Mouse (Mus musculus) fat pad, adult 2 months (tissue): Measurements from ENCODE around the gene Il1f6.
"Not testable (repeated sequence)": the region's sequence is repeated elsewhere in the genome, so short reads cannot be mapped to it uniquely, and the experiment has no call there.

Experiments used
- DNase-seq: peaks from one replicate; pipeline ENCODE4 v3.0.0-alpha.2; 2011; ENCODE audit warnings: low read depth, low spot score; ENCODE audit errors: extremely low read depth

Gene Il1f6

DNA sequence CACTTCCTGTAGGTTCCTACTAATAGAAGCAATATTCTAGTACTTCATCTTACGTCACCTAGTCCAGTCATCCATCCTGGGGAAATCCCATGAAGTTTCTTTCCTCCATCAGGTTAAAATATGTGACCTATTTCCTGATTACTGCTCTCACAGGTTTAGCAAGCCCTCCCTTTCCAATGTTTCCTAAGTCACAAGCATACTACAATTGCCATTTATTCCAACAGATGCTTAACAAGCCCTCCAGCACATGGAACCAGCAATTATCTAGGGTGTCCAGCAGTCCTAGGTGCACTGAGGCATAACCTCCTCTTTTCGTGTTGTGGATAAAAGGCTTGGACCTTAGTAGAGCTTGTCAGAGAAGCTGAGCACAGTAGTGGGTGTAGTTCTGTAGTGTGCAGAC lies at the start of gene Il1f6:
Gene Il1f6, plus strand, starts transcription at position 301 of the 400 bp plus-strand sequence.
- DNase-seq, result no peak

DNA sequence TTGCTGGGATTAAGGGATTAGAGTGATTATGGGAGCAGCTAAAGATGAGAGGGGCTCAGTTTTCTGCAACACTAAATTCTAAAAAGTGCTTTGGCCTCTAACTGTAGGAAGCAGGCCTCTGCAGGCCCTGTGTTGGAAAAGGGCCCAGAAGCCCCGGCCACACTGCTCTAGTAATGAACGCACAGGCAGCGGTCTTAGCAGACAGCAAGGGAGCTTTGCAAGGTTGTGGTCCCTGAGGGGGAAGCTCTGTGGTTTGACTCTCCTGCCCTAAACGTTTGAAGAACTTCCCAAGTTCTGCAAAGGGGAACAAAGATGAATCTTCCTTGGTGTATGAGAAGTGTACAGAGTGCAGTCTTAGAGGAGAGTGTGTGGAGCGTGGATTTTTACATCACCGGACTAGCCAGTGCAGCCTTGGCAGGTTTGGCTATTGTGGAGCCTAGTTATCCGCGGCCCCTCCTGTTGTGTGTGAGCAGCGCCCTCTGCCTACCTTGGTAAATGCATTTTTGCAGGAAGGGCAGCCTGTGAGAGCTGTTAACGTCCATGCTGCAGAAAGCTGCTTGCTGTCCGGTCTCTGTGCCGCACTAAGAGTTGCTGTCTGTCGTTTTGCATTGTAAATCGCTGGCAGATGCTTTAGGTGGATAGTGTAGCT lies 33.4 kb upstream of the Il1f6 start:
- DNase-seq, result not testable (repeated sequence)

DNA sequence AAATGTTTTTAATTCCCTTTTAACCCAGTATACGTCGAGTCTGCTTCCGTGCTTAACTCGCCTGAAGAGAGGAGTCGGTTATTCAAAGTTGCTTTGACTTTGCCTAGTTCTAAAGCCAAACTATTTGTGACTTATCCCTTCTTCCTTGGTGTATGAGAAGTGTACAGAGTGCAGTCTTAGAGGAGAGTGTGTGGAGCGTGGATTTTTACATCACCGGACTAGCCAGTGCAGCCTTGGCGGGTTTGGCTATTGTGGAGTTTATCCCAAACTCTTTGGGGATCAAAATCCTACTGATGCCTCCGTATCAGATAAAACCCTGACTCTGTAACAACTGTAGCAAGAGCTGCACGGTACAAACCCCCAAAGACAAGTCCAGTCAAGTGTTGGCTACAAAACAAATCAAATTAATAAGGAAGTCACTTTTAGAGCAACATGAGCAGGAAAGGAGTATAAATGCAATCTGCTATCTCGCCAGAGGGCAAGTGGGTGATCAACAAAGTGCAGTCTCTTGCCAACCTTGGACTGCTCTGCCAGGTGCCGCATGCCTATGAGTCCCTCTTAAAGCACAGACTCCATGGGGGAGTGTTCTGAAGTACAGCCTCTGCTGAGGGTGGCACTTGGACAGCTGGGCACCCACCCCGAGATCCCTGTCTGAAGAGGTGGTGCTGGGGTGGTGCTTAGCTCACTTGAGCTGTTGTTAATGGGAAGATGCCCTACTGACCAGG lies 32.6 kb upstream of the Il1f6 start:
- DNase-seq, result not testable (repeated sequence)

DNA sequence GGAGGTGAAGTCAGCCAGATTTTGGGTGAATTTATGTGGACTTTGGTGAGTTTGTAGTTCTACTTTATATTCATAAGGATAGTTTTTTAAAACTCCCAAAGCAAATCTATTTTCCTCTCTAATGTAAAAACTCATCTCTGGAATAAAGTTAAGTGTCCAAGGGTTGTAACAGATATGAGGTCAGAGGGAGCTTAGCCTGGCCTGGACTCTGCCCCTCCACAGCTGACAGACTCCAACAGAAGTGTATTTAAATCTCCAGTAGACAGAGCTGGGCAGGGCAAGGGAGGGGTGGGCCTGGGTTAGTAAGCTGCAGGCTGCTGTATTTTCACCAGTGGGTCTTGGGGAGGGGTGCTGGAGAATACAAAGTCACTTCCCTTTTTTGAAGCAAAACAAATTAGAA lies 31.1 kb upstream of the Il1f6 start:
- not testable (repeated sequence) for DNase-seq

DNA sequence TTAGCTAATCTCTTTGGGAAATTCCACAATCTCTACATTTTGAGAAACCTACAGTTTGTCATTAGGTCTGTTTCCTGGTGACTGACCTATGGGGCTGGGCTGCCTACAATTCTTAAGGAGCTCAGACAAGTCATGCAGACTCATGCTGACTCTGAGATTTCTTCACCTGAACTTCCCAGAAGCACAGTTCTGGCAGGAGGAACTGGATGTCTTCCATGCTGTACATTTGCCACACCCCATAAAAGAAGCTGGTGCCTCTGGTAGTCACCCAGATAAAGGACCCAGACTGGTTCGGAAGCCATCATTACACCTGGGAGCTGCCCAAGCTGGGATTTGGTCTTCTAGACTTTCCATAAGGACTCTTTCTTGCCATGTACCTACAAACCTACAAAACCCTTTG lies 29.0 kb upstream of the Il1f6 start, which contains the start of gene Il1f9:
Gene Il1f9, plus strand, starts transcription at position 301 of the 400 bp plus-strand sequence.
- DNase-seq, result no peak

DNA sequence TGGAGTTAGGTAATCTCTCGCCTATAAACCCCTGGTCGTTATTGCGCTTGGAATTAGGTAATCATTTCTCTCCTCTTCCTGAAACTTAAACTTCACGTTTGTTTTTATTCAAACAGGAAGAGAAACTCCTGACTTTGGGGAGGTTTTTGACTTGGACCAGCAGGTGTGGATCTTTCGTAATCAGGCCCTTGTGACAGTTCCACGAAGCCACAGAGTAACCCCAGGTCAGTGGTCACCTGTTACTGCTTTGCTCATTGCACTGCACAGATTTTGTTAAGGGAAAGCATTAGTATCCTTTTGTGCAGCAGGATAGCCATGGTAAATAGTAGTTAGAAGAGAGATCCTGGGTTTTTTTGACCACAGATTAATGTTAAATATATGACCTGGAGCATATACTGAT lies 27.6 kb upstream of the Il1f6 start:
- no peak for DNase-seq

DNA sequence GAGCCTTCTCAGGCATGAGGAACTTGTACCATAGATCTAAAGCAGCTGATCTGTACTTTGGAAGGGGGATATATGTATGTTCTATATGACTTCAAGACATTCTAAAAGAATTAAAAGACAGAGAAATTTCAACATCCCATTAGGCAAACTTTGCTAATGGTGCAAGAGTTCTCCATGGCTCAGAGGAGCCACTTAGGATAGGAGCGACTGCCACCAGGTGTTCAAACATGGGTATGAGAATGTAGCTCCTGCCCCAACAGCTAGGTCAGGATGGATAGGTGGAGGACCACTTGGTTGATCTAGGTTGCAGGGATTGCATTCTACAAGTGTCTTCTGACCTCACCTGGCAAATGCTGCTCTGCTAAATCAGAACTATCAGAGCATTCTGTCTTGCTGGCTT lies 27.0 kb upstream of the Il1f6 start:
- DNase-seq, result no peak

DNA sequence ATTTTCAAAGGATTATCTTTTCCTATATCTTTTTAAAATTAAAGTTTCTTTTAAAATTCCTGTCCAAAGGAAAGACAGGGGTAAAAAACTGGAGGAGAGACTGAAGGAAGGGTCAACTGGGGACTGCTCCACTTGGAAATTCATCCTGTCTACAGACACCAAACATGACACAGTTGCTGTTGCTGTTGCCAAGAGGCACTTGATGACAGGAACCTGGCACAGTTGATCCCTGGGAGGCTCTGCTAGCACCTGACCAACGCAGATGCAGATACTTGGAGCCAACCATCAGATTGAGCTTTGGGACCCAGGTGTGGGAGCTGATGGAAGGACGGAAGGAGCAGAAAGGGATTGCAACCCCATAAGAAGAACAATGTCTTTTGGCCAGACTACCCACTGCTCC lies 12.0 kb downstream of the Il1f6 start:
- no peak for DNase-seq

DNA sequence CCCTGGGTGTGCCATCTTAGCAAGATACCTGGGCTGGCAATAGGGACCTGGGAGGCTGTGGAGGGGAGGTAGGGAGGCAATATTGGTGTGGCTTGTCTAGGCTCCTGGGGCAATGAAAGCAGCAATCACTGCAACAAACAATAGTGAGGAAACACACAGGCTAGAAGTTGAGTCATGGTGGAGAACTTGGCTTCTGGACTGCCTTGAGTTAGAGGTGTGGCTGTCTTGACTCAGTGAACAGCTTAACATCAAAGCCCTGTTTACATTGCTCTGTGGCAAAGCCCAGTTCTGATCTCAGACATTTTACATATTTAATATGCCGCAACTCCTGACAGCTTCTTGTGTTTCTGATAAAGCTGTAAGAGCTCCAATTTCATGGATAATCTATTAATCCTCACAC lies 52.3 kb downstream of the Il1f6 start:
- no peak for DNase-seq

DNA sequence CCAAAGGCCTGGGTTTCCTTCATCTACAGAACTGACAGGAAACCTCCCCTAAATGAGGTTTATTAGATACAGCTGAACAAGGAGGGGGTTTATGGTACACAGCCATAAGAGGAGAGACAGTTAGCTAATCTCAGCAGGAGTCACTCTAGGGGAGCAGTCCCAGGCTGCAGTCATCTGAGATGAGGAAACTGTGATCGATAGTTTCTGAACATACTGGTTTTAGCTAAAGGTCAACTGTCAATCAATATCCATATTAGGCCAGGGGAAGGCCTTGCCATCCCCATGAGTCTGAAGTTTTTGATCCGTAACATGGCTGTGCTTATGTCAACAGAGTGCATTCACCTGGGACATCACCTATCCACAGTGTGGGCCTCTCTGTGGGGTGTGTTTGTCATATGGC lies 58.4 kb downstream of the Il1f6 start:
- no peak for DNase-seq

DNA sequence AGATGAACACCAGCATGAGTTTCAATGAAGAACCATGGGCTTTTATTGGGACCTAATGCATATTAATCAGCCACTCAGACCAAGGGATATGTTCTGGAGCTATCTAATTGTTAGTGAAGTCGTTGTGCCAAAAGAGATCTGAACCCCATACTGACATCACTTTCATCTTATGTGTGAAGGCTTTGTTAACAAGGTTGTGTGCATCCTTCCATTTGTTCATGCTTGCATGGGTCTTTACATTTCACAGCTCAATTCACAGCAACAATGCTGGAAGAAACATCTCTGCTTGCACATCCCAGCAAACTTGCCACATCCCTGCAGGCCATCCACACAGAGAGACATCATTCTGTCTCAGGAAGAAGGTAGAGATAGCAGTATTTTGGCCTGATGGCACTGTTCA lies 59.9 kb downstream of the Il1f6 start:
- DNase-seq, result no peak
